Mouse (Mus musculus) cerebellum, adult 2 months (tissue): Measurements from ENCODE around the gene Rab3ip. TPM values are rescaled to one million over a fixed set of nuclear protein-coding genes. Genes with fewer than 3 reads are reported as not detected.

ENCODE experiments used
- DNase-seq, 2 experiments: peaks; one replicate each; pipeline ENCODE4 v3.0.0; 2021
- H3K27ac ChIP-seq: fragments of 200-500 bp; 2 replicates; pipeline ENCODE4 v1.5.1; 2012; ENCODE audit warnings: low read length, control low read depth, inconsistent platforms; ENCODE audit not compliant: insufficient read depth
- H3K27me3 ChIP-seq: fragments of 200-500 bp; 2 replicates; pipeline ENCODE4 v1.6.1; 2012; ENCODE audit warnings: inconsistent platforms, mild to moderate bottlenecking, low read length, moderate library complexity; ENCODE audit not compliant: control insufficient read depth, insufficient read depth
- H3K4me1 ChIP-seq: fragments of 200-500 bp; 2 replicates; pipeline ENCODE4 v1.6.1; 2011; ENCODE audit warnings: low read length; ENCODE audit not compliant: control insufficient read depth, insufficient read depth
- H3K4me3 ChIP-seq: fragments of 200-500 bp; replicated peaks from 2 replicates; pipeline ENCODE3; 2011; ENCODE audit warnings: mild to moderate bottlenecking, low read depth, low read length, control low read depth; ENCODE audit not compliant: insufficient read depth
- CTCF ChIP-seq: fragments of 200-500 bp; IDR thresholded peaks from 2 replicates; pipeline ENCODE4 v1.5.1; 2011; ENCODE audit warnings: low read depth, mild to moderate bottlenecking, control low read depth, low read length, moderate library complexity, borderline replicate concordance; ENCODE audit not compliant: insufficient read depth
- POLR2A ChIP-seq: fragments of 200-500 bp; IDR thresholded peaks from 2 replicates; pipeline ENCODE4 v1.6.1; 2011; ENCODE audit warnings: low read length, control low read depth, borderline replicate concordance; ENCODE audit not compliant: insufficient read depth
- WGBS: fragments of 180-500 bp; shearing (Covaris S2); methylation state at CpG from one replicate; pipeline ENCODE4 v1.1.7; 2018; 5-methylcytosine and 5-hydroxymethylcytosine counted together
- polyA plus RNA-seq: library from polyadenylated mRNA; depleted of rRNA; stranded (reverse); fragments of >200 nt; gene quantifications from 2 replicates; pipeline ENCODE4 v1.2.3, GENCODE M21; 2012

The Rab3ip gene
- polyA plus RNA-seq, 1 experiment: 46.5 TPM

DNA sequence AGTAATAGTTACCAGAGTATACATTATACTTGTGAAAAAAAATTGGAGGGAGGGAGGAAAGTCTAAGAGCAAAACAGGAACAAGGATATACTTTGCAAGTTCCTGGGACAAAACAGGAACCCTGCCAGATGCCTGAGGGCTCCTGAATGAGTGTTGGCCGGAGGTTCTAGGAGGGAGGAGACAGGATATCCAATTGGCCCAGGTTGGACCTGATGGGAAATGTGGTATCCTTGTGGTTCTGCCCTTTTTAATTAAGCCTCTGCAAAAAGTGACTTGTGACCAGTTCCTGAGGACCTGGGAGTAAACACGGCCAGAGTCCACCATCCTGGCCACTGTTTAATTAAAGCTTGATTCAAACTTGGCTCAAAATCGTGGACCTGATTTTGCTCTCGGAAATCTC, 18.2 kb upstream of the Rab3ip start:
- H3K4me3 ChIP-seq: no peak overlapping the region
- no peaks in the 10 kb centered on the region for H3K4me1 ChIP-seq
- WGBS: 40% methylated on average over 4 of the region's 4 CpGs
- TF ChIP-seq POLR2A (no peak), CTCF (no peak)
- H3K27me3 ChIP-seq: no peaks in the 10 kb centered on the region
- DNase-seq: no peak
- H3K27ac ChIP-seq: no peak overlapping the region

GRCm38 (mm10) chr10:116966065-116966464, 15.5 kb upstream of the Rab3ip start:
- TF ChIP-seq POLR2A (no peak), CTCF (no peak)
- no peak overlapping the region for H3K4me3 ChIP-seq
- WGBS: 37% methylated on average over 6 of the region's 6 CpGs
- H3K27me3 ChIP-seq: no peaks in the 10 kb centered on the region
- H3K27ac ChIP-seq: no peak overlapping the region
- no peaks in the 10 kb centered on the region for H3K4me1 ChIP-seq
- no peak for DNase-seq

GRCm38 (mm10) chr10:116965297-116965696, 14.7 kb upstream of the Rab3ip start:
- H3K27ac ChIP-seq: no peak overlapping the region
- TF ChIP-seq CTCF (no peak), POLR2A (no peak)
- no peaks in the 10 kb centered on the region for H3K27me3 ChIP-seq
- H3K4me1 ChIP-seq: no peaks in the 10 kb centered on the region
- DNase-seq: no peak
- 59% methylated on average over 5 of the region's 5 CpGs for WGBS
- no peak overlapping the region for H3K4me3 ChIP-seq

DNA sequence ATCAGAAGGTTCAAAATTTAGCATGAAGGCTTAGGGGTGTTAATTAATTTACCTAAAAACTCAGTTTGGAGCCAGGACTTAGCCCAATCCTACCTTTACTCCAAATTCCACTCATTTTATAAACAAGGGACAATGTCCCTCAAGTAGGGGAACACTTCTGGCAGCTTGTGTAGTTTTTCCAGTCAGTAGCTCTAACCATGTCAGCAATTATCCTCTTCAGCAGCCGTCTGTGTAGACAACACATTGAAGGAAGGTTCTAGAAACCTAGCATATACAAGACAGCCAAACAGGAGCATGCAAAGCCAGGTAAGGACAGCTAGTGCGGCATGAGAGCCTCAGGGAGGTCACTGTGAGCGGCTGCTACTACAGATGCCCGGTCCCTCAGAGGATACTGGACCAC, 14.0 kb upstream of the Rab3ip start:
- no peak for DNase-seq
- 85% methylated on average over 4 of the region's 4 CpGs for WGBS
- Histone ChIP-seq H3K27ac (no peak overlapping the region), H3K4me1 (no peaks in the 10 kb centered on the region), H3K4me3 (no peak overlapping the region), H3K27me3 (no peaks in the 10 kb centered on the region)
- TF ChIP-seq POLR2A (no peak), CTCF (no peak)

DNA sequence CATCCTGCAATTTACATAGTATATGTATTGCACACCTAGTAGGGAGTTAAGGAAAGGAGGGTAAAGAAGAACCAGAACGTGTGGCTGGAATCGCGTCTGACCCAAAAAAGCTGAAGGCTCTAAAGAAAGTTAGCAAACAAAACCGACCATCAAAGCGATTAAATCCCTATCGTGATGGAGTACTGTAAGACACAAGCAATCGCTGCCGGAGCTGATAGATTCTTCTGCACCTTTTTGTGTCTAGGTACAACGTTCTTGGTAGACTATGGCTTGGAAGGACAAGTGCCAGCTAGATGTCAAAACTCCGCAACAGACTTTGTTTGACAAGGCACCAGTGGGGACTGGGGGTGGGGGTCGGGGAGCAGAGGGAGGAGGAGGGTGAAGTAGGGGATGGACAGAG, 13.5 kb upstream of the Rab3ip start:
- DNase-seq: no peak
- no peak overlapping the region for H3K27ac ChIP-seq
- H3K27me3 ChIP-seq: no peaks in the 10 kb centered on the region
- no peak for TF ChIP-seq CTCF
- no peak for TF ChIP-seq POLR2A
- H3K4me1 ChIP-seq: no peaks in the 10 kb centered on the region
- 82% methylated on average over 11 of the region's 11 CpGs for WGBS
- no peak overlapping the region for H3K4me3 ChIP-seq

GRCm38 (mm10) chr10:116962803-116963202, 12.2 kb upstream of the Rab3ip start:
- WGBS: 61% methylated on average over 17 of the region's 17 CpGs
- Histone ChIP-seq H3K4me1 (no peaks in the 10 kb centered on the region), H3K27ac (no peak overlapping the region), H3K4me3 (no peak overlapping the region), H3K27me3 (no peaks in the 10 kb centered on the region)
- TF ChIP-seq CTCF (no peak), POLR2A (no peak)
- no peak for DNase-seq

DNA sequence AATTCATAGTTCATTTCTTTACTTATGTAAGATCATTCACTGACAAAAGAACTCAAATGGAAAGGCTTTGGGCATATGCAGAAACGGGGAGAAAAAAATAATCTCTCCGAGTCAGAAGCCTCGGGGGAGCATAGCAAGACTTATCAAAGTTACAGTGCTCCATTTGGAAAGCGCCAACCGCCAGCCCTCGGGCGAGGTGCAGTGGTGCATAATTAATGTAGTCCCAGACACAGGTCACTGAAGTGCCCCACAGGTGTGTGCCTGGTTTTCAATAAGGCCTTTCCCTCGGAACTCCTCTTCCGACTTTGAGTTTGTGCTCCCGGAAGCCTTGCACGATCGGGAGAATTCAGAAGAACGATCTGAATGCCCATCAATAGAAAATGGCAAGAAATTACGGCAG, 11.6 kb upstream of the Rab3ip start:
- TF ChIP-seq POLR2A (no peak), CTCF (no peak)
- Histone ChIP-seq H3K4me3 (no peak overlapping the region), H3K27ac (no peak overlapping the region), H3K4me1 (no peaks in the 10 kb centered on the region), H3K27me3 (no peaks in the 10 kb centered on the region)
- no peak for DNase-seq
- 79% methylated on average over 14 of the region's 14 CpGs for WGBS

DNA sequence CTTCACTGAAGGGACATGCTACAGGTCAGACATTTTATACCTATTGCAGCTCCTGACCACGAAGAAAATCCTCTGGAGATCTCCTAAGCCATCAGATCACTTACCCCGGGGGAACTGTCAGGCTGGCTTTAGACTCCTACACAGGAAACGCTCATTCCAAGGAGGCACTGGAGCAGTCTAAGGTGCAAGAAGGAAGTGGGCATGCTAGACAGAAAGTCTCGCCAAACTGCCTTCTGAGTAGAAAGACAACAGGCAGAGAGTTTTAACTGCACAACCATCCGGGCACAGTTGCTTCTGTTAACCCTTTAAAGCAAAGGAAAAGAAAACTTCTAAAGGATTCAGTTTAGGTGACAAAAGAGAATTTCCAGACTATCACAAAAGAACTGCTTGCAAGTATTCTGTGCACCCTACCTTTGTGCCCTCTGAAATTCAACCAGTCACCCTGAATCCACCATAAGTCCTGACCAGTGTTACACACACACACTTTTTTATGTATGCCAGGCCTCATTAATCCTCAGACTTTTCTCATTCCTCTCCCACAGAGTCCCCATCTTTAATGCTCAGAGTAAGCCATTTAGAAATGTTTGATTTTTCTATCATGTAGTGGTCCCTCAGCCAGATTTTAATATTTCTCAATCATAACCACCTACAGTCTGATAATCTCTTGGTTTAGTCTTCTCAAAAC, 7.4 kb upstream of the Rab3ip start:
- Histone ChIP-seq H3K4me1 (no peaks in the 10 kb centered on the region), H3K4me3 (no peak overlapping the region), H3K27ac (no peak overlapping the region), H3K27me3 (no peaks in the 10 kb centered on the region)
- no peak for TF ChIP-seq POLR2A
- TF ChIP-seq CTCF: no peak
- DNase-seq: no peak
- 43% methylated on average over 5 of the region's 5 CpGs for WGBS
